Mouse (Mus musculus): Measurements from ENCODE around the gene Galnt3. TPM values are rescaled to one million over a fixed set of nuclear protein-coding genes. Genes with fewer than 3 reads are reported as not detected.

The Galnt3 gene
- total RNA-seq, 2 experiments from 2014 or later = not detected

Other genes starting within 250 kb of the Galnt3 start
- 1 to 10 TPM; 1.3 to 1.4 TPM for gene Ttc21b, start 131.6 kb upstream of the Galnt3 start, total RNA-seq (2021)

All from gastrocnemius, postnatal 25 days (tissue).